Mouse (Mus musculus) monocyte, adult 2 months (primary cell): ENCODE results near the gene Mapkapk3.
A peak's percentile ranks its signal among the peaks of the same experiment; 100 is the strongest.
"Not testable (repeated sequence)": the region's sequence is repeated elsewhere in the genome, so short reads cannot be mapped to it uniquely, and the experiment has no call there.

ENCODE experiments used
- DNase-seq, 2 experiments: peaks; one replicate each; pipeline ENCODE4 v3.0.0; 2022; ENCODE audit warnings: low spot score in 2 of 2, low read depth in 1 of 2

Mapkapk3 gene

GRCm38 (mm10) chr9:107307886-107308285, 18.2 kb upstream of the Mapkapk3 start:
- no peak for DNase-seq

GRCm38 (mm10) chr9:107307099-107307872, 17.6 kb upstream of the Mapkapk3 start:
- no peak for DNase-seq

GRCm38 (mm10) chr9:107306673-107307072, 17.0 kb upstream of the Mapkapk3 start:
- DNase-seq = not testable (repeated sequence)

GRCm38 (mm10) chr9:107305601-107306542, 16.2 kb upstream of the Mapkapk3 start:
- DNase-seq = no peak

GRCm38 (mm10) chr9:107305012-107305411, 15.3 kb upstream of the Mapkapk3 start:
- DNase-seq = no peak

- no peak for DNase-seq
Measured at GRCm38 (mm10) chr9:107304383-107304782, 14.7 kb upstream of the Mapkapk3 start.

GRCm38 (mm10) chr9:107303900-107304299, 14.2 kb upstream of the Mapkapk3 start:
- DNase-seq = no peak

GRCm38 (mm10) chr9:107303121-107303820, 13.6 kb upstream of the Mapkapk3 start:
- DNase-seq = no peak

- DNase-seq = no peak
Measured at GRCm38 (mm10) chr9:107302592-107302991, 12.9 kb upstream of the Mapkapk3 start.

- no peak for DNase-seq
Measured at GRCm38 (mm10) chr9:107301554-107302331, 12.1 kb upstream of the Mapkapk3 start.

GRCm38 (mm10) chr9:107300224-107300973, 10.7 kb upstream of the Mapkapk3 start:
- no peak for DNase-seq

GRCm38 (mm10) chr9:107299783-107300182, 10.1 kb upstream of the Mapkapk3 start:
- no peak for DNase-seq

- DNase-seq = no peak
Measured at GRCm38 (mm10) chr9:107298876-107299275, 9.2 kb upstream of the Mapkapk3 start.

GRCm38 (mm10) chr9:107298059-107298780, 8.5 kb upstream of the Mapkapk3 start:
- DNase-seq = no peak

- no peak for DNase-seq
Measured at GRCm38 (mm10) chr9:107297658-107298057, 8.0 kb upstream of the Mapkapk3 start.

GRCm38 (mm10) chr9:107297059-107297458, 7.4 kb upstream of the Mapkapk3 start:
- DNase-seq = no peak

GRCm38 (mm10) chr9:107296501-107296965, 6.9 kb upstream of the Mapkapk3 start:
- DNase-seq = peak in 1 of 2 experiments; percentile 67

- no peak for DNase-seq
Measured at GRCm38 (mm10) chr9:107296041-107296440, 6.4 kb upstream of the Mapkapk3 start.

GRCm38 (mm10) chr9:107296016-107296040, 6.2 kb upstream of the Mapkapk3 start, which contains the start of gene Cish:
Gene Cish, plus strand, starts transcription at chr9:107296026.
- DNase-seq = no peak

GRCm38 (mm10) chr9:107295616-107296015, 5.9 kb upstream of the Mapkapk3 start:
- no peak for DNase-seq
